Mouse (Mus musculus) liver, postnatal 0 days (tissue): ENCODE data around the gene Zfp64.

Source experiments
- CTCF ChIP-seq: sonication (generic); IDR thresholded peaks from 2 replicates; pipeline ENCODE4 v1.5.1; 2016; ENCODE audit warnings: antibody characterized with exemption, low read depth
- EP300 ChIP-seq: IDR thresholded peaks from 2 replicates; pipeline ENCODE4 v1.6.1; 2016; ENCODE audit warnings: antibody characterized with exemption, low read depth, mild to moderate bottlenecking

- TF ChIP-seq CTCF (no peak), EP300 (no peak)
Observed at GRCm38 (mm10) chr2:168939941-168940340, 15.4 kb downstream of the Zfp64 start.
